Mouse (Mus musculus): ENCODE data around the gene Cd4. TPM values are rescaled to one million over a fixed set of nuclear protein-coding genes. Genes with fewer than 3 reads are reported as not detected.

Gene Cd4
- total and polyA plus RNA-seq, 3 experiments, result not detected

- no peaks in the 10 kb centered on the region for H3K9me3 ChIP-seq (replicated peaks; ENCODE audit: insufficient read depth, low read length)
- H3K36me3 ChIP-seq (ENCODE audit: control insufficient read depth in 1 of 2, insufficient read depth in 2 of 2, low read length in 2 of 2), result no peaks in the 10 kb centered on the region; a peak in 1 of 4 replicates
- TF ChIP-seq USF1 (IDR thresholded peaks at IDR 0.05; ENCODE audit: low read depth, low read length) (no peak), EP300 (IDR thresholded peaks at IDR 0.05; ENCODE audit: low read depth in 1 of 2, low read length in 2 of 2) (no peak), GABPA (IDR thresholded peaks at IDR 0.05; ENCODE audit: low read depth, low read length) (no peak), MAZ (IDR thresholded peaks at IDR 0.05; ENCODE audit: low read depth, low read length) (no peak), KAT2A (conservative IDR thresholded peaks at IDR 0.05; ENCODE audit: low read depth, low read length) (no peak), POLR2AphosphoS5 (IDR thresholded peaks at IDR 0.05; ENCODE audit: borderline replicate concordance, low read depth, low read length) (no peak), BHLHE40 (IDR thresholded peaks at IDR 0.05; ENCODE audit: borderline replicate concordance, low read depth, low read length) (no peak), MXI1 (IDR thresholded peaks at IDR 0.05; ENCODE audit: low read depth, low read length) (no peak), ZKSCAN1 (IDR thresholded peaks at IDR 0.05; ENCODE audit: low read depth, low read length) (no peak), ZMIZ1 (IDR thresholded peaks at IDR 0.05; ENCODE audit: low read depth, low read length) (no peak), SIN3A (IDR thresholded peaks at IDR 0.05; ENCODE audit: low read length) (no peak), E2F4 (IDR thresholded peaks at IDR 0.05; ENCODE audit: borderline replicate concordance, low read depth, low read length) (no peak), CHD1 (IDR thresholded peaks at IDR 0.05; ENCODE audit: low read depth, low read length) (no peak), MAX (IDR thresholded peaks at IDR 0.05; ENCODE audit: low read length) (no peak), USF2 (IDR thresholded peaks at IDR 0.05; ENCODE audit: borderline replicate concordance in 1 of 2, insufficient read depth in 1 of 2, low read depth in 1 of 2, low read length in 2 of 2) (no peak), POLR2AphosphoS2 (IDR thresholded peaks at IDR 0.05; ENCODE audit: low read length) (no peak), NRF1 (IDR thresholded peaks at IDR 0.05; ENCODE audit: insufficient read depth, low read depth, low read length, poor library complexity, severe bottlenecking) (no peak)
- no peak for DNase-seq (ENCODE audit: low read depth, low spot score)
- H3K79me2 ChIP-seq (ENCODE audit: control insufficient read depth, insufficient read depth, low read length, poor library complexity), result peaks cover 2% of the 10 kb centered on the region; the same call in 1 of the 2 replicates
- H3K4me3 ChIP-seq (ENCODE audit: control insufficient read depth in 1 of 2, insufficient read depth in 1 of 2, low read depth in 2 of 2, low read length in 2 of 2), result no peak overlapping the region
- no peaks in the 10 kb centered on the region for H3K27me3 ChIP-seq (ENCODE audit: control insufficient read depth in 1 of 2, insufficient read depth in 2 of 2, low read length in 2 of 2)
- H3K27ac ChIP-seq (ENCODE audit: control insufficient read depth, low read depth, low read length), result no peak overlapping the region
- peaks cover 0 to 5% of the 10 kb centered on the region in 2 experiments; a peak in 3 of 4 replicates for H3K4me1 ChIP-seq (ENCODE audit: control insufficient read depth in 1 of 2, insufficient read depth in 2 of 2, low read length in 2 of 2)
- H3K9ac ChIP-seq (ENCODE audit: control insufficient read depth, low read depth, low read length, poor library complexity, severe bottlenecking), result no peak overlapping the region
These were observed 17.2 kb upstream of the Cd4 start for GRCm38 (mm10) chr6:124904991-124905860.

Data from MEL (cell line).